ENCODE assay signal across 10 mouse cellular contexts in genomic region chr11:8659851-8660250, GRCm38 (mm10). TPM values are rescaled to one million over a fixed set of nuclear protein-coding genes. Genes with fewer than 3 reads are reported as not detected.
DNase-seq lines count a peak whose midpoint lies in the region; ATAC-seq and TF ChIP-seq lines count a peak whose summit lies in the region.
"Had no signal": no experiment of that assay in that cellular context is flagged by ENCODE, and none has a peak within 500 bp of the region (broad histone marks: within the 10 kb centered on the region; RNA-seq: fewer than 3 reads in every experiment).

No protein-coding gene starts in this region.

- peaks cover 16% of the 10 kb centered on the region; the same call in 1 of the 2 replicates for H3K4me1 ChIP-seq in hindbrain, postnatal 0 days (ENCODE audit: insufficient read depth, low read length)
- H3K4me1 ChIP-seq in hindbrain, embryonic 11.5 days (replicated peaks; ENCODE audit: control insufficient read depth, insufficient read depth, low read length), result peaks cover 2% of the 10 kb centered on the region; the same call in 1 of the 2 replicates
- H3K4me1 ChIP-seq in intestine, embryonic 15.5 days (replicated peaks), result peaks cover 50% of the 10 kb centered on the region
- H3K4me1 ChIP-seq in stomach, embryonic 16.5 days (ENCODE audit: control insufficient read depth, insufficient read depth, low read length), result peaks cover 60% of the 10 kb centered on the region
- peaks cover 63% of the 10 kb centered on the region for H3K4me1 ChIP-seq in forebrain, embryonic 10.5 days

- H3K4me3 ChIP-seq in hindbrain, postnatal 0 days (ENCODE audit: low read length), result no peak overlapping the region
- no peak overlapping the region for H3K4me3 ChIP-seq in hindbrain, embryonic 11.5 days (ENCODE audit: low read depth, low read length)
- no peak overlapping the region for H3K4me3 ChIP-seq in intestine, embryonic 15.5 days (replicated peaks)
- no peak overlapping the region for H3K4me3 ChIP-seq in stomach, embryonic 16.5 days (replicated peaks; ENCODE audit: low read length)
- no peak overlapping the region for H3K4me3 ChIP-seq in forebrain, embryonic 10.5 days

- DNase-seq in hindbrain, postnatal 0 days (ENCODE audit: low spot score), result peak; percentile 31
- no peak for DNase-seq in hindbrain, embryonic 11.5 days (ENCODE audit: low spot score)
- peak; percentile 44 to 50 for DNase-seq in right cerebral cortex, postnatal 10 days (ENCODE audit: low spot score in 2 of 2)
- DNase-seq in right cerebral cortex, postnatal 25 days, result no peak
- no peak for DNase-seq in forebrain, embryonic 10.5 days (ENCODE audit: extremely low spot score, low spot score)
- no peak for DNase-seq in layer of hippocampus, adult 8-10 months (ENCODE audit: low spot score in 2 of 2)
- DNase-seq: adrenal gland, adult 8-10 months; thymus, postnatal 4 days had no signal

- WGBS in hindbrain, postnatal 0 days, result 40% methylated on average over 9 of the region's 9 CpGs
- 56% methylated on average over 9 of the region's 9 CpGs for WGBS in hindbrain, embryonic 11.5 days
- WGBS in intestine, embryonic 15.5 days, result 40% methylated on average over 9 of the region's 9 CpGs
- WGBS in stomach, embryonic 16.5 days, result 44% methylated on average over 9 of the region's 9 CpGs
- WGBS in forebrain, embryonic 10.5 days, result 70% methylated on average over 9 of the region's 9 CpGs

- H3K9ac ChIP-seq in hindbrain, postnatal 0 days (replicated peaks; ENCODE audit: low read length), result no peak overlapping the region
- H3K9ac ChIP-seq in hindbrain, embryonic 11.5 days (ENCODE audit: low read depth, low read length), result no peak overlapping the region
- H3K9ac ChIP-seq in intestine, embryonic 15.5 days, result no peak overlapping the region; the same call in 1 of the 2 replicates
- H3K9ac ChIP-seq in stomach, embryonic 16.5 days (ENCODE audit: low read length), result no peak overlapping the region

- no peaks in the 10 kb centered on the region for H3K27me3 ChIP-seq in hindbrain, postnatal 0 days (ENCODE audit: insufficient read depth, low read length)
- H3K27me3 ChIP-seq in hindbrain, embryonic 11.5 days (ENCODE audit: control insufficient read depth, insufficient read depth, low read length), result no peaks in the 10 kb centered on the region
- H3K27me3 ChIP-seq in intestine, embryonic 15.5 days (replicated peaks), result no peaks in the 10 kb centered on the region
- no peaks in the 10 kb centered on the region for H3K27me3 ChIP-seq in stomach, embryonic 16.5 days (ENCODE audit: control insufficient read depth, insufficient read depth, low read length)
- H3K27me3 ChIP-seq in forebrain, embryonic 10.5 days (ENCODE audit: poor library complexity, severe bottlenecking), result peaks cover 4% of the 10 kb centered on the region

- H3K9me3 ChIP-seq in hindbrain, postnatal 0 days (ENCODE audit: low read length), result no peaks in the 10 kb centered on the region
- no peaks in the 10 kb centered on the region for H3K9me3 ChIP-seq in hindbrain, embryonic 11.5 days (ENCODE audit: control insufficient read depth, low read length)
- H3K9me3 ChIP-seq in intestine, embryonic 15.5 days, result no peaks in the 10 kb centered on the region
- H3K9me3 ChIP-seq in stomach, embryonic 16.5 days (replicated peaks; ENCODE audit: control insufficient read depth, low read length), result no peaks in the 10 kb centered on the region
- H3K9me3 ChIP-seq in forebrain, embryonic 10.5 days, result no peaks in the 10 kb centered on the region; the same call in 1 of the 2 replicates

- no peak for ATAC-seq in hindbrain, postnatal 0 days
- ATAC-seq in hindbrain, embryonic 11.5 days (ENCODE audit: low FRiP score), result no peak
- ATAC-seq in intestine, embryonic 15.5 days, result no peak
- no peak for ATAC-seq in stomach, embryonic 16.5 days (ENCODE audit: insufficient read depth, low FRiP score)

- H3K4me2 ChIP-seq in hindbrain, postnatal 0 days (ENCODE audit: low read depth, low read length), result no peak overlapping the region
- H3K4me2 ChIP-seq in hindbrain, embryonic 11.5 days (replicated peaks; ENCODE audit: low read depth, low read length), result no peak overlapping the region
- H3K4me2 ChIP-seq in intestine, embryonic 15.5 days (replicated peaks), result peak overlapping the region; percentile 30
- H3K4me2 ChIP-seq in stomach, embryonic 16.5 days (ENCODE audit: low read depth, low read length), result 0 out of 2 replicates have a peak overlapping the region, but pooled peaks have one; percentile 7

- no peaks in the 10 kb centered on the region for H3K36me3 ChIP-seq in hindbrain, postnatal 0 days (ENCODE audit: insufficient read depth, low read length)
- H3K36me3 ChIP-seq in hindbrain, embryonic 11.5 days (ENCODE audit: control insufficient read depth, insufficient read depth, low read length), result no peaks in the 10 kb centered on the region
- H3K36me3 ChIP-seq in intestine, embryonic 15.5 days, result 0 out of 2 replicates have a peak, but pooled peaks cover 4% of the 10 kb centered on the region
- H3K36me3 ChIP-seq in stomach, embryonic 16.5 days (ENCODE audit: control insufficient read depth, insufficient read depth, low read length), result no peaks in the 10 kb centered on the region; the same call in 1 of the 2 replicates
- 0 out of 2 replicates have a peak, but pooled peaks cover 3% of the 10 kb centered on the region for H3K36me3 ChIP-seq in forebrain, embryonic 10.5 days (replicated peaks)

- no peak for TF ChIP-seq CTCF in hindbrain, postnatal 0 days (IDR thresholded peaks at IDR 0.05; ENCODE audit: low read depth)

- no peak overlapping the region for H3K27ac ChIP-seq in hindbrain, postnatal 0 days
- H3K27ac ChIP-seq in hindbrain, embryonic 11.5 days (ENCODE audit: low read depth, low read length), result no peak overlapping the region
- H3K27ac ChIP-seq in intestine, embryonic 15.5 days, result peak overlapping the region; percentile 60
- 0 out of 2 replicates have a peak overlapping the region, but pooled peaks have one; percentile 45 for H3K27ac ChIP-seq in stomach, embryonic 16.5 days (ENCODE audit: low read length)
- H3K27ac ChIP-seq in forebrain, embryonic 10.5 days, result no peak overlapping the region

RNA-seq across cellular contexts. Expression of gene Tns3, which starts 4.5 kb away (rescaled TPM):
- total RNA-seq in hindbrain, postnatal 0 days (2014; rRNA removed), result 59.0 and 63.6 TPM in 2 replicates
- 8.2 and 8.9 TPM in 2 replicates for polyA plus RNA-seq in hindbrain, postnatal 0 days (2015; fragmentation: Nextera tagmentation; extraction: Ambion mirVana)
- polyA plus RNA-seq in hindbrain, embryonic 11.5 days (2014; fragmentation: Nextera tagmentation; extraction: Ambion mirVana), result 7.0 and 9.5 TPM in 2 replicates
- polyA plus RNA-seq in intestine, embryonic 15.5 days (2015; fragmentation: Nextera tagmentation; extraction: Ambion mirVana), result 21.1 and 22.9 TPM in 2 replicates
- polyA plus RNA-seq in stomach, embryonic 16.5 days (2015; fragmentation: Nextera tagmentation; extraction: Ambion mirVana), result 28.0 and 30.4 TPM in 2 replicates
- 13.3 and 13.8 TPM in 2 replicates for polyA plus RNA-seq in forebrain, embryonic 10.5 days (2016; fragmentation: Nextera tagmentation; extraction: Ambion mirVana)
- total RNA-seq in layer of hippocampus, adult 8-10 months (2022), result 10 to 100 TPM; 50.9 to 62.2 (median 57.3) TPM

Comparison
In these comparisons a context has a peak if more than half of its experiments do, and no peak if none do; other contexts are left out.
1. DNase-seq: peak in hindbrain, postnatal 0 days (single experiment) and right cerebral cortex, postnatal 10 days (2 of 2); none in hindbrain, embryonic 11.5 days (single experiment), right cerebral cortex, postnatal 25 days (single experiment), forebrain, embryonic 10.5 days (single experiment) and layer of hippocampus, adult 8-10 months (0 of 2).
2. H3K27ac ChIP-seq: peak in intestine, embryonic 15.5 days (single experiment) and stomach, embryonic 16.5 days (single experiment); none in hindbrain, postnatal 0 days (single experiment), hindbrain, embryonic 11.5 days (single experiment) and forebrain, embryonic 10.5 days (single experiment).
3. H3K4me2 ChIP-seq: peak in intestine, embryonic 15.5 days (single experiment) and stomach, embryonic 16.5 days (single experiment); none in hindbrain, postnatal 0 days (single experiment) and hindbrain, embryonic 11.5 days (single experiment).